ENCODE assay signal across 22 mouse cellular contexts in the genomic region with DNA sequence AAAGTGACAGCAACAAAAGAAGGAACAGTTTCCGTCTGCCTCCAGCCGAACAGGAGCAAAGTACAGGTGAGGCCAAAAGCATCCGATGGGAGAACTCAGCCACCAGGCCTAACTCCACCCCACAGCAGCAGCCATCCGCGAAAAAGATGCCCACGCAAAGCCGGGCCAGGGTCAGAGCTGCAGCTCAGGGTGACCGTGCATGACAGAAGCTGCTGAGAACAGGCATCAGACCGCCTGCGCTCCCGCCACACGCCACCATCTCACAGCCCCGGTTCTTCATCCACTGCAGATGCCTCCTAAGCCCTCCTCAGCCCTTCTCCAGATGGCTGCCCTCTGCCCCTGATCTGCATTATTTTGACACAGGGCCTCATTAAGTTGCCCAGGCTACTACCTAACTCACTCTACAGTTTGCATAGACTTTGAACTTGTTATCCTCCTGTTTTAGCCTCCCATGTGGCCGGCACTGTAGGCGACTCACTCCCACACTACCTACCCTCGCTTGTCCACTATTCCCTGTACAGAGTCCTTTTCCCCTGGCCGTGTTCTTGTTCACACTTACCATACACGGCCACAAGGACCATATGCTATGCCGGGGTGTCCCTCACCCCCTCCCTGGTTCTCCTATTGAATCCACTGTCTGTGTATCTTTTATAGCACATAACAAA. TPM values are rescaled to one million over a fixed set of nuclear protein-coding genes. Genes with fewer than 3 reads are reported as not detected.
DNase-seq lines count a peak whose midpoint lies in the region; ATAC-seq and TF ChIP-seq lines count a peak whose summit lies in the region.
"Had no signal": no experiment of that assay in that cellular context is flagged by ENCODE, and none has a peak within 500 bp of the region (broad histone marks: within the 10 kb centered on the region; RNA-seq: fewer than 3 reads in every experiment).

No protein-coding gene starts in this region.

- TF ChIP-seq CTCF in liver, postnatal 0 days (IDR thresholded peaks at IDR 0.05; ENCODE audit: low read depth) = no peak

- no peak overlapping the region for H3K4me2 ChIP-seq in kidney, embryonic 16.5 days (replicated peaks; ENCODE audit: low read depth, low read length)
- no peak overlapping the region for H3K4me2 ChIP-seq in liver, postnatal 0 days (ENCODE audit: low read depth, low read length)
- H3K4me2 ChIP-seq: forebrain, embryonic 12.5 days; heart, embryonic 15.5 days; hindbrain, embryonic 15.5 days; lung, embryonic 14.5 days; midbrain, embryonic 13.5 days had no signal

- DNase-seq in heart, adult 11 months = peak; percentile 57
- no peak for DNase-seq in heart, embryonic 10.5 days (ENCODE audit: low spot score)
- DNase-seq in kidney, adult 8-10 months = no peak
- DNase-seq in kidney, postnatal 14 days = peak; percentile 24
- no peak for DNase-seq in liver, postnatal 0 days
- DNase-seq in retina, postnatal 1 day = no peak
- no peak for DNase-seq in thymus, postnatal 0 days (ENCODE audit: low spot score)
- DNase-seq: adrenal gland, postnatal 14 days; cerebellum, adult 9-10 months; gastrocnemius, postnatal 36 days; heart, postnatal 36 days; lung, embryonic 14.5 days; lung, postnatal 36 days; thymus, adult 2 months had no signal

- H3K9me3 ChIP-seq in heart, embryonic 10.5 days = no peaks in the 10 kb centered on the region
- no peaks in the 10 kb centered on the region for H3K9me3 ChIP-seq in kidney, embryonic 16.5 days (ENCODE audit: low read length)
- no peaks in the 10 kb centered on the region for H3K9me3 ChIP-seq in liver, postnatal 0 days (ENCODE audit: low read length)
- H3K9me3 ChIP-seq: forebrain, embryonic 12.5 days; heart, embryonic 15.5 days; hindbrain, embryonic 15.5 days; megakaryocyte, embryonic 14.5 days; midbrain, embryonic 13.5 days had no signal

- peaks cover 72% of the 10 kb centered on the region for H3K36me3 ChIP-seq in heart, embryonic 10.5 days
- peaks cover 31% of the 10 kb centered on the region; the same call in 1 of the 2 replicates for H3K36me3 ChIP-seq in kidney, embryonic 16.5 days (ENCODE audit: insufficient read depth, low read length)
- peaks cover 40% of the 10 kb centered on the region for H3K36me3 ChIP-seq in liver, postnatal 0 days (replicated peaks; ENCODE audit: insufficient read depth, low read length)
- H3K36me3 ChIP-seq: hindbrain, embryonic 15.5 days had no signal

- WGBS in heart, embryonic 10.5 days = 88% methylated on average over 19 of the region's 19 CpGs
- 64% methylated on average over 19 of the region's 19 CpGs for WGBS in kidney, embryonic 16.5 days
- 87% methylated on average over 19 of the region's 19 CpGs for WGBS in liver, postnatal 0 days (ENCODE audit: insufficient replicate concordance)

- H3K27me3 ChIP-seq in heart, embryonic 10.5 days (ENCODE audit: insufficient read depth, poor library complexity, severe bottlenecking) = no peaks in the 10 kb centered on the region
- H3K27me3 ChIP-seq in kidney, embryonic 16.5 days (ENCODE audit: insufficient read depth, low read length) = no peaks in the 10 kb centered on the region
- H3K27me3 ChIP-seq in liver, postnatal 0 days (ENCODE audit: insufficient read depth, low read length) = no peaks in the 10 kb centered on the region
- H3K27me3 ChIP-seq: forebrain, embryonic 12.5 days; heart, embryonic 15.5 days; hindbrain, embryonic 15.5 days; megakaryocyte, embryonic 14.5 days; midbrain, embryonic 13.5 days had no signal

- no peaks in the 10 kb centered on the region for H3K4me1 ChIP-seq in heart, embryonic 10.5 days
- 0 out of 2 replicates have a peak, but pooled peaks cover 8% of the 10 kb centered on the region for H3K4me1 ChIP-seq in kidney, embryonic 16.5 days (ENCODE audit: insufficient read depth, low read length)
- H3K4me1 ChIP-seq in liver, postnatal 0 days (ENCODE audit: insufficient read depth) = no peaks in the 10 kb centered on the region
- H3K4me1 ChIP-seq: forebrain, embryonic 12.5 days; heart, embryonic 15.5 days; hindbrain, embryonic 15.5 days; midbrain, embryonic 13.5 days had no signal

- peak overlapping the region; percentile 31 for H3K9ac ChIP-seq in kidney, embryonic 16.5 days (replicated peaks; ENCODE audit: low read length)
- no peak overlapping the region for H3K9ac ChIP-seq in liver, postnatal 0 days (replicated peaks)
- H3K9ac ChIP-seq: forebrain, embryonic 12.5 days; heart, embryonic 15.5 days; hindbrain, embryonic 15.5 days; lung, embryonic 14.5 days; midbrain, embryonic 13.5 days had no signal

- no peak overlapping the region for H3K27ac ChIP-seq in heart, embryonic 10.5 days
- no peak overlapping the region for H3K27ac ChIP-seq in kidney, embryonic 16.5 days (ENCODE audit: low read length)
- H3K27ac ChIP-seq in liver, postnatal 0 days (ENCODE audit: low read depth) = no peak overlapping the region
- H3K27ac ChIP-seq: forebrain, embryonic 12.5 days; heart, embryonic 15.5 days; hindbrain, embryonic 15.5 days; layer of hippocampus, adult 2 months; midbrain, embryonic 13.5 days; stomach, postnatal 0 days had no signal

- peak; percentile 65 for ATAC-seq in kidney, embryonic 16.5 days (ENCODE audit: low FRiP score, low TSS enrichment)
- peak; percentile 82 for ATAC-seq in liver, postnatal 0 days
- ATAC-seq: midbrain, embryonic 13.5 days had no signal

- no peak overlapping the region for H3K4me3 ChIP-seq in heart, embryonic 10.5 days
- H3K4me3 ChIP-seq in kidney, embryonic 16.5 days (ENCODE audit: low read length) = no peak overlapping the region
- no peak overlapping the region for H3K4me3 ChIP-seq in liver, postnatal 0 days (ENCODE audit: low read depth, low read length)
- H3K4me3 ChIP-seq: forebrain, embryonic 12.5 days; heart, embryonic 15.5 days; hindbrain, embryonic 15.5 days; layer of hippocampus, adult 2 months; megakaryocyte, embryonic 14.5 days; midbrain, embryonic 13.5 days had no signal

- TF ChIP-seq EP300 in liver, postnatal 0 days (IDR thresholded peaks at IDR 0.05; ENCODE audit: low read depth) = no peak

RNA-seq across cellular contexts. Expression of a gene that starts 7.2 kb away (rescaled TPM):
- 20.9 and 28.7 TPM in 2 replicates for polyA plus RNA-seq in heart, embryonic 10.5 days (2016; fragmentation: Nextera tagmentation; extraction: Ambion mirVana)
- polyA plus RNA-seq in kidney, embryonic 16.5 days (2015; fragmentation: Nextera tagmentation; extraction: Ambion mirVana) = 26.2 and 26.4 TPM in 2 replicates
- polyA plus RNA-seq in liver, postnatal 0 days (2015; fragmentation: Nextera tagmentation; extraction: Ambion mirVana) = 8.0 and 9.3 TPM in 2 replicates
- polyA plus RNA-seq in thymus, postnatal 0 days (2015; fragmentation: Nextera tagmentation; extraction: Ambion mirVana) = 21.4 and 23.1 TPM in 2 replicates

RNA-seq across cellular contexts. Expression of a gene that starts 16.7 kb away (rescaled TPM):
- polyA plus RNA-seq in heart, embryonic 10.5 days (2016; fragmentation: Nextera tagmentation; extraction: Ambion mirVana) = 24.3 and 29.5 TPM in 2 replicates
- 26.8 and 28.7 TPM in 2 replicates for polyA plus RNA-seq in kidney, embryonic 16.5 days (2015; fragmentation: Nextera tagmentation; extraction: Ambion mirVana)
- 8.3 and 9.5 TPM in 2 replicates for polyA plus RNA-seq in liver, postnatal 0 days (2015; fragmentation: Nextera tagmentation; extraction: Ambion mirVana)
- polyA plus RNA-seq in thymus, postnatal 0 days (2015; fragmentation: Nextera tagmentation; extraction: Ambion mirVana) = 29.5 and 31.1 TPM in 2 replicates

RNA-seq across cellular contexts. Expression of a gene that starts 20.2 kb away (rescaled TPM):
- polyA plus RNA-seq in heart, embryonic 10.5 days (2016; fragmentation: Nextera tagmentation; extraction: Ambion mirVana) = 3.5 and 7.3 TPM in 2 replicates
- polyA plus RNA-seq in kidney, embryonic 16.5 days (2015; fragmentation: Nextera tagmentation; extraction: Ambion mirVana) = 5.9 and 9.9 TPM in 2 replicates
- 5.9 and 6.1 TPM in 2 replicates for polyA plus RNA-seq in liver, postnatal 0 days (2015; fragmentation: Nextera tagmentation; extraction: Ambion mirVana)
- polyA plus RNA-seq in thymus, postnatal 0 days (2015; fragmentation: Nextera tagmentation; extraction: Ambion mirVana) = 15.6 and 22.8 TPM in 2 replicates

RNA-seq across cellular contexts. Expression of a gene that starts 22.5 kb away (rescaled TPM):
- polyA plus RNA-seq in heart, embryonic 10.5 days (2016; fragmentation: Nextera tagmentation; extraction: Ambion mirVana) = 9.3 and 13.0 TPM in 2 replicates
- polyA plus RNA-seq in kidney, embryonic 16.5 days (2015; fragmentation: Nextera tagmentation; extraction: Ambion mirVana) = 8.8 and 10.5 TPM in 2 replicates
- polyA plus RNA-seq in liver, postnatal 0 days (2015; fragmentation: Nextera tagmentation; extraction: Ambion mirVana) = 2.9 and 3.0 TPM in 2 replicates
- 11.0 and 11.2 TPM in 2 replicates for polyA plus RNA-seq in thymus, postnatal 0 days (2015; fragmentation: Nextera tagmentation; extraction: Ambion mirVana)

RNA-seq across cellular contexts. Expression of a gene that starts 23.8 kb away (rescaled TPM):
- polyA plus RNA-seq in heart, embryonic 10.5 days (2016; fragmentation: Nextera tagmentation; extraction: Ambion mirVana) = 27.3 and 35.2 TPM in 2 replicates
- polyA plus RNA-seq in kidney, embryonic 16.5 days (2015; fragmentation: Nextera tagmentation; extraction: Ambion mirVana) = 32.6 and 34.2 TPM in 2 replicates
- polyA plus RNA-seq in liver, postnatal 0 days (2015; fragmentation: Nextera tagmentation; extraction: Ambion mirVana) = 9.1 and 10.2 TPM in 2 replicates
- 35.7 and 37.1 TPM in 2 replicates for polyA plus RNA-seq in thymus, postnatal 0 days (2015; fragmentation: Nextera tagmentation; extraction: Ambion mirVana)

Comparison
In these comparisons a context has a peak if more than half of its experiments do, and no peak if none do; other contexts are left out.
1. DNase-seq: peak in heart, adult 11 months (single experiment) and kidney, postnatal 14 days (single experiment); none in heart, embryonic 10.5 days (single experiment), kidney, adult 8-10 months (0 of 2), liver, postnatal 0 days (single experiment), retina, postnatal 1 day (single experiment) and thymus, postnatal 0 days (single experiment).